Mouse (Mus musculus): ENCODE measurements around the gene Tmem211. TPM values are rescaled to one million over a fixed set of nuclear protein-coding genes. Genes with fewer than 3 reads are reported as not detected.
A peak's percentile ranks its signal among the peaks of the same experiment; 100 is the strongest.

The Tmem211 gene
- not detected for total RNA-seq (2021)
- long read RNA-seq, experiment 1: 0 reads
- long read RNA-seq, experiment 2: 0 reads

GRCm38 (mm10) chr5:113226632-113227102, at the start of gene Tmem211:
Tmem211 (plus strand) TSS chr5:113226909.
- DNase-seq (ENCODE audit: low spot score in 2 of 2): peak; percentile 83 to 89

DNA sequence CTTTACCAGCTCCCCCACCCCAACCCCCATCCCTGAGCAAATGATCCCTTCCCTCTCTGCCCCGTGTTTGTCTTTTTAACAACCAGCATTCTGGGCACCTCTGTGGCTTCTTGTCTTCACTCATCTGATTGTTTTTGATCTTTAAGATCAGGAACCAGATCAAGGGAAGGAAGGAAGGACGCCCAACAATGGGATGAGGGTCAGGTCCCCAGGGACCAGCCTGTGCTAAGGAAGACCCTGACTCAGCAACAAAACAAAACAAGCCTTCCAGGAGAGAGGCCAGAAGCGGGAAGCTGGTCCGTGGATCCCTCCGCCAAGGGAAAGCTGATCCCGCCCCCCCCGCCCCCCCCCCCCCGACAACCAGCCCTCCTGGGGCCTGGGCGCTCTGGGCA, 47.3 kb upstream of the Tmem211 start:
- DNase-seq (ENCODE audit: low spot score in 2 of 2): no peak

- DNase-seq (ENCODE audit: low spot score in 2 of 2): peak; percentile 85 to 91
These were observed 46.6 kb upstream of the Tmem211 start for GRCm38 (mm10) chr5:113179843-113180682.

DNA sequence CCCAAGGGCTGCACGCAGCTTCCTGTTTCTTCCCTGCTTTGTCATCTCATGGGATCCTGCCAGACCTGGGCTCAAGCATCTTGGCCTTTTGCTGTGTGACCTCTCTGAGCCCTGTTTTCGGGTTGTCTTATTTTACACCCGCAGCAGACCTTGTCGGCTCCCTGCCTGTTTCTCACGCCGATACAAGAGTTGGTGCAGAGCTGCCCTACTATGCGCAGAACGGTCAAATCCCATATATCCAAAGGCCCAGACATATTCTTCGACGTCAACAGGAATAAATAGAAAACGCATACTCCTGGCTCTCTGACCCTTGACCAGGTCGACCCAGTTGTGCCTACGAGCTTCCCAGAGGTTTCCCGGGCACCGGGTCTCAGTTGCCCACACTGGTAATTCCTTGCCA, 46.0 kb upstream of the Tmem211 start:
- no peak for DNase-seq (ENCODE audit: low spot score in 2 of 2)

GRCm38 (mm10) chr5:113181441-113181840, 45.3 kb upstream of the Tmem211 start:
- DNase-seq (ENCODE audit: low spot score in 2 of 2): no peak

GRCm38 (mm10) chr5:113190558-113190957, 36.2 kb upstream of the Tmem211 start:
- DNase-seq (ENCODE audit: low spot score in 2 of 2): no peak

DNA sequence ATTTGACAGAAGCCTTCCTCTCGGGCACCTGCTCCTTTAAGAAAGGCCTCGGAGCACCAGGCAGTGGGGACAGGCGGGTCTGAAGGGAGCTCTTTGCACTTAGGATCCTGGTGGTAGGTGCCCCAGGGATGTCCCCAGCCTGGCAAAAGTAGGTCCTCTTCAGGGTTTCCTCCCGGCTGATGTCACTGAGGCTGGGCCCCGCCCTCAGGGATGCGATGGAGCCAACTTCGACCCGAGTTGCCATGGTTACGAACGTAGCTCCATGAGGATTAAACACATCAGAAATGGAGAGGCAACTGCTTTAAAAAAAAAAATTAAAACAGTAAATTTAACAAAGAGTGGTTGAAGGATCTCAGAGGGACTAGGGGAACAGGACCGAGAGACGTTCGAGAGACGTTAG, 34.8 kb upstream of the Tmem211 start:
- no peak for DNase-seq (ENCODE audit: low spot score in 2 of 2)

GRCm38 (mm10) chr5:113193762-113194161, 32.9 kb upstream of the Tmem211 start:
- DNase-seq (ENCODE audit: low spot score in 2 of 2): peak in 1 of 2 experiments; percentile 42

DNA sequence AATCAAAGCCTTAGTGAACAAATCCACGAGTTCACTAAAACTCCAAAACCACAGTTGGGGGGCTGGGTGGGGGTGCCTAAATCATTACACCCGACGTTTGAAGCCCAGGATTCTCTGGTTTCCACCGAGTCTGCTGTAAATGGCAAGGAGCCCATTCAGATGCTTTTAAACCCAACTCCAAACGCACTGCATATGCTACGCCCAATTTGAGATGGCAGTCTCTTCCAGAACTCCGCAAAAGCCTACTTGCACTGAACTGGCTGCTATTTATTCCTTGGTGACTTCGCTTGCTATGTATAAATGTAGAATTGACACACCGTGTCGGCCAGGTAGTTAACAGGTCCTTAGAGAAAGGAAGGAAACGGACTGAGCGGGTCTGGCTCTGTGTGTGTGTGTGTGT, 31.3 kb upstream of the Tmem211 start:
- DNase-seq (ENCODE audit: low spot score in 2 of 2): peak in 1 of 2 experiments; percentile 62

GRCm38 (mm10) chr5:113195907-113196306, 30.8 kb upstream of the Tmem211 start:
- no peak for DNase-seq (ENCODE audit: low spot score in 2 of 2)

DNA sequence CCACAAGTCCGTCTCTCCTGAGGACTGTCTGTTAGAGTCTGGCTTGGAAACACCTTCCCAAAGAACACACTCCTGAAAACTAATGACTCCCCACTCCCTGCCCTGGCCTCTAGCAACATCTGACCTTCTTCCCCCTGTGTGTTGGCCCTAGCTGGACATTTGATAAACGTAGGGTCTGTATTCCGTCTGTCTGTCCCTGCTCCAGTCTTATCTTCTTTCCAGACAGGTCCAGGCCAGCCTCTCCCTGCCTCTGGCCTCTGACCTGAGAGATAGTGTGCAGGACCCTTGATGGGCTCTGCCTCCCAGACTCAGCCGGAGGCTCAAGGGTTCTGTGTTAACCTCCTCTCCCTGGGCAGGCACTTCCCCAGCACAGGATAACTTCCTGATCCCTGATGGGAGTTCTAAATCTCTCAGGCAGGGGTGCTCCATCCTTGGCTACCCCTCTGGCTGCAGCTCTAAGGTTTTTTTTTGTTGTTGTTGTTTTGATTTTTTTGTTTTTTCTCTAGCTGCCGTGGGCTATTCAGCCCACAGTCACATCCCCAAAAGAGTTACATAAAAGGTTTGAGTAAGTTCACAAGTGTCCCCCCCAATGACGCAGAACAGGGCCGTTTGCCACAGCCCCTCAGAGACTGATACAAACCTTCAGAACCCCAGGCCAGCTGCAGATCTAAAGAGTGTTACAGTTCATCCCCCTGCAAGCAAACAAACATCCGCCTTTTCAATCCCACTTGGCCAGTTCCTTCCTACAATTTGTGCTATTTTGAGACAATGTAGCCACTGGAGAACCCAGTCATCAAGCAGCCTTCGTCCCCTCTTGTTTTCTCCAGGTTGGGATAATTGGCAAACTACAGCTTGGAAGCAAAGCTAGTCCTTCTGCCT, 29.6 kb upstream of the Tmem211 start:
- DNase-seq (ENCODE audit: low spot score in 2 of 2): no peak

DNA sequence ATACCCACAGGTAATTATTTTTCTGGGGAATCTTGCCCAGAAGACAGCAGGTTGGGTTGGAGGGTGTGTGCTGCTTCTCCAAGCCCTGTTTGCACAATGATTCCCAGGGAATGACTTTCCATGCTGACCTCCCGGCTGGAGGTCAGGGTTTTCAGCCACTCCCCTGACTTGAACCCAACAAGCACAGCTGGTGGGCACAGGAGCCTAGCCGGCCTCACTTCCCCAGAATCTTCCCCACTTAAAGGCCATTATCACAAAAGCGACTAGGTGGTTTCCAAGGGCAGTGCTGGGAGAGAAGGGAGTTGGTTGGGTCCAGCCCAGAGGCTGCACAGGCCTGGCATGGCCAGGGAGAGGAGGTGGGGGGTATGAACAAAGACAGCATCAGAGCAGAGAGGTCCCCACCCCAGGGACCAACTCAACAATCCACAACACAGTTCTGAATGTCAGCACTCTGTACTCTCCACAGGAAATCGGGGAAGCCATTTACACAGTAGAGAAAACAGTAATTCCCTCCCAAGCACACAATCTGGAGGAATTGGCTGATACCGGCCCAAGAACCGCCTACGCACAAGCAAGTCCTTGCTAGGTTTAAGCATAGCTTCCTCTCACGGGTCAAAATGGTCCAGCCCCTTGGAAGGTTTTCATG, 27.5 kb upstream of the Tmem211 start:
- DNase-seq (ENCODE audit: low spot score in 2 of 2): no peak

DNA sequence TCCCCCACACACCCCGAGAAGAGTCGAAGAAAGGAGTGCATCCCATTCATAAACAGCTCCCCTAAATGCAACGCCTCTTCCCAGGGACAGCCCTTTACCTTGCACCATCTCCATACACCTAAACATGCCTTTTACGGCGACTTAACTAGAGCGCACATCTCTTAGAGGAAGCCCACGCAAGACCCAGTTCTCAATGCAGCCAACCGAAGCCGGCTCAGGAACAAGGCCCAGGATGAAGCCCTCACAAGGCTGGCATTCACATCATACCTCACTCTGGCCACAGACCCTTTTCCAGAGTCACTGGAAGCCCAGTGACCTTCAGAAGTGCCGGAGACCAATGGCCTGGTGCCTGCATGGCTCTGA, 27.0 kb upstream of the Tmem211 start:
- no peak for DNase-seq (ENCODE audit: low spot score in 2 of 2)

GRCm38 (mm10) chr5:113204193-113204592, 22.5 kb upstream of the Tmem211 start:
- no peak for DNase-seq (ENCODE audit: low spot score in 2 of 2)

DNA sequence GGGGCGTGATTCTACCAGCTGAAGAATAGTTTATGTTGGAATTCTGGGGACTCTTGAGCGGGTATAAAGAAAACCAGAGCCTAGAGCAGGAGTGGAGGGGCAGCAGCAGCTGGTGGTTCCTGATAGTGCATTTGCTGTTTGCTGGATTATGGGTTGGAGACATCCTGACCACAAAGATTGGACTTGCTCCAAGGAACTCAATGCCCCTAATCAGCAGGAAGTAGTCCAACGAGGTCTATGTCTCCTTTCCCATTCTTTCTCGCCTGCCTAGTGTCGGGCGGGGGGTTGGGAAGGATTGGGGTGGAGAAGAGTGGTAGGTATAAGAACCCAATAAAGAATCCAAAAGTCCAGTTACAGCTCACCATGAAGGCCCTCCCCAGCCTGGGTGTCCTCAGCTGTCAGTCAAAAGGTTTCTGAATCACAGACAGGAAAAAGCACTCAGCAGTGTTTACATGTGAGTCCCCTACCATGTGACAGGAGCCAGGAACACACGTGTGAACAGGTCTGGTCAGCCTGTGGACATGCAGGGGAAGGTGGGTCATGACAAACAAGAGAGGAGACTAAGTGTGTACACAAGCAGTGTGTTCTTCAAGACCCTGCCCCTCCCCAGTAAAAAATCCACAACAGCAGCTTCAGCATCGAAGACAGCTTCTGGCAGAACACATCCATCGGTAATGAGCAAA, 19.9 kb upstream of the Tmem211 start:
- no peak for DNase-seq (ENCODE audit: low spot score in 2 of 2)

- DNase-seq (ENCODE audit: low spot score in 2 of 2): no peak
These were observed 18.7 kb upstream of the Tmem211 start for GRCm38 (mm10) chr5:113208048-113208447.

DNA sequence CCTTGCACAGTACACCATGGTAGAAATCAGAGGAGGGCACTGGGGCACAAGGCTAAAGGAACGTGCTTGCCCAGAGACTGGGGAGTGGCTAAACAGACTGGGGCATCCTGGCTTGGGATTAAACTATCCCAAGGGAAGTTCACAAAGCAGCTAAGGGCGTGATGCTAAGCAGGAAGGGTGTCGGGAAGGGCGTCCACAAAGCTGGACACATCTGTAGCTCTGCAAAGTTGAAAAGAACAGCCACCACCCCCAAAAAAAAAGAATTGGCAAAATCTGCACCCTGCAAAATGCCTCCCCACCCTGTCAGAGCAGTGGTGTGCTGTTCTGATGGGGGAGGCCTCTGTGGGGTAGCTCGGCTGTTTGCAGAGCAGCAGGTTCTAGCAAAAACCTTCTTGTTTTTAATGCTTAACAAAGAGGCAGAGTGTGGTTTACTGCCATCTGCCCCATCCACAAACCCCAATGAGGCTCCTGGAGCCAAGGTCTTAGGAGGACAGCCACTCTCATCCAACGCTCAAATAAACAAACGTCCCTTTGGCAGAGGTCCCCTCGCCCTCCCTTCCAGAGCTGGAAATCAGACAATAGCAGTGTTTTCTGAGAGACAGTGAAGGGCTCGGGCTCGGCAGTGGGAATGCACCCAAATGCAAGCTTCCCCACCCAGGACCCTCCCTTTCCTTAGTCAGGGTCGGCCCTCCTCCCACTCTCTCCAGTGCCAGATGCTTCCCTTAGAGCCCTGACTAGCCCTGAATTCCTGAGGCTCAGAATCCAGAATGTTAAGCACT, 17.9 kb upstream of the Tmem211 start:
- DNase-seq (ENCODE audit: low spot score in 2 of 2): peak; percentile 52 to 79

GRCm38 (mm10) chr5:113209401-113209750, 17.3 kb upstream of the Tmem211 start:
- DNase-seq (ENCODE audit: low spot score in 2 of 2): no peak

- DNase-seq (ENCODE audit: low spot score in 2 of 2): no peak
These were observed 16.8 kb upstream of the Tmem211 start for GRCm38 (mm10) chr5:113209898-113210297.

GRCm38 (mm10) chr5:113210314-113210713, 16.4 kb upstream of the Tmem211 start:
- no peak for DNase-seq (ENCODE audit: low spot score in 2 of 2)

Measured in layer of hippocampus, postnatal 14 days (tissue).